Mouse (Mus musculus) megakaryocyte, embryonic 14.5 days (primary cell): Measurements from ENCODE around the gene Stat5a.

Source experiments
- FLI1 ChIP-seq: IDR thresholded peaks from 2 replicates; pipeline ENCODE4 v1.6.1; 2012; ENCODE audit warnings: low read length, inconsistent platforms, mixed read lengths
- GATA1 ChIP-seq: IDR thresholded peaks from 3 replicates; pipeline ENCODE4 v1.6.1; 2012; ENCODE audit warnings: mixed read lengths, low read length, inconsistent platforms, borderline replicate concordance

DNA sequence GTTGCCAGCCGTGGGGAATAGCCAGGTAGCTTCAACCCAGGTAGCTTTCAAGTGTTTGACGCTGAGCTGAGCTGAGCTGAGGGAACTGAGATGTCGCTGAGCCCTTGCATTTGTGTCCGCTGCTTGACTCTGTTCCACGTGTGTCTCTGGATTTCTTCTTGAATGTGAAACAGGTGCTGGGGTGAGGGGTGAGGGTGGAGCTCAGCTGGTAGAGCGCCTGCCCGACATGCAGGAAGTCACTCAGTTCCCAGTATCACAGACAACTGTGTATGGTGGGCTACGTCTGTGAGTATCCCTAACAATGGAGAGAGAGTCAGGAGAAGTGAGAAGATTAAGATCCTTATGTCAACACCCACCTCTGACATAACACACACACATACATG, 11.8 kb downstream of the Stat5a start:
- TF ChIP-seq FLI1 (no peak), GATA1 (no peak)
